Mouse (Mus musculus) heart, adult 9 months (tissue): ENCODE measurements around the gene Ercc1.
A peak's percentile ranks its signal among the peaks of the same experiment; 100 is the strongest.

ENCODE experiments used
- DNase-seq, 2 experiments: peaks; one replicate each; pipeline ENCODE4 v3.0.0; 2022; ENCODE audit warnings: low spot score in 2 of 2

Ercc1 gene

GRCm38 (mm10) chr7:19365376-19365775 lies 20.8 kb downstream of the Ercc1 start:
- no peak for DNase-seq

GRCm38 (mm10) chr7:19368380-19368779 lies 23.8 kb downstream of the Ercc1 start:
- DNase-seq: no peak

- peak in 1 of 2 experiments; percentile 33 for DNase-seq
Observed at GRCm38 (mm10) chr7:19369823-19370425, 25.3 kb downstream of the Ercc1 start.

GRCm38 (mm10) chr7:19373367-19373766 lies 28.8 kb downstream of the Ercc1 start:
- no peak for DNase-seq

GRCm38 (mm10) chr7:19375368-19375767 lies 30.8 kb downstream of the Ercc1 start:
- DNase-seq: no peak

GRCm38 (mm10) chr7:19376019-19376418 lies 31.4 kb downstream of the Ercc1 start:
- DNase-seq: no peak

GRCm38 (mm10) chr7:19378049-19378448 lies 33.5 kb downstream of the Ercc1 start:
- no peak for DNase-seq

GRCm38 (mm10) chr7:19381377-19382165 lies 37.0 kb downstream of the Ercc1 start, which contains the start of gene Ercc2:
TSS of gene Ercc2 (plus strand) at chr7:19382010.
- peak; percentile 96 to 98 for DNase-seq

GRCm38 (mm10) chr7:19382166-19382541 lies 37.6 kb downstream of the Ercc1 start:
- no peak for DNase-seq

- no peak for DNase-seq
Observed at GRCm38 (mm10) chr7:19383708-19384107, 39.1 kb downstream of the Ercc1 start.

- DNase-seq: no peak
Observed at GRCm38 (mm10) chr7:19388699-19389413, 44.3 kb downstream of the Ercc1 start.

GRCm38 (mm10) chr7:19394484-19394883 lies 49.9 kb downstream of the Ercc1 start:
- DNase-seq: no peak

- DNase-seq: no peak
Observed at GRCm38 (mm10) chr7:19399496-19400280, 55.1 kb downstream of the Ercc1 start.

- DNase-seq: no peak
Observed at GRCm38 (mm10) chr7:19400946-19401345, 56.4 kb downstream of the Ercc1 start.

- DNase-seq: no peak
Observed at GRCm38 (mm10) chr7:19402535-19403112, 58.0 kb downstream of the Ercc1 start.

GRCm38 (mm10) chr7:19403731-19404296 lies 59.2 kb downstream of the Ercc1 start, which contains the start of gene Klc3:
TSS of gene Klc3 (minus strand) at chr7:19404104.
- no peak for DNase-seq

GRCm38 (mm10) chr7:19404476-19404875 lies 59.9 kb downstream of the Ercc1 start, which contains the start of gene Ckm:
TSS of gene Ckm (plus strand) at chr7:19404776.
- DNase-seq: no peak

- peak; percentile 33 to 73 for DNase-seq
Observed at GRCm38 (mm10) chr7:19405417-19405816, 60.8 kb downstream of the Ercc1 start.
